Mouse (Mus musculus): ENCODE measurements around the gene Rab31.

DNA sequence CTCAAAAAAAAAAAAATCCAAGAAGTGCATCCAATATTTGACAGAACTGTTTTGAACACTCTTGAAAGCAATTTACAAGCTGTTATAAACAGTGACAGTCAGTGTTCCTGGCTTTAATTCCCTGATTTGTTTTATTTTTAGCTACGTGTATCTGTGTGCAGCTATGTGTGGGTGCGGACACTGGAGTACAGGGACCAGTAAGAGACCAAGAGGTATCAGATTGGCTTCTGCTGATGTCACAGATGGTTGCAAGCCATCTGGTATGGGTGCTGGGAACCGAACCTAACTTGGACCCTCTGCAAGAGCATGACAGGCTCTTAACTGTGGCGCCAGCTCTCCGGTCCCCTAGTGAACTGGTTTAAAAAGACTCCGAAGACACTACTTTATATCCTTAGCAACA is 19.4 kb downstream of the Rab31 start:
- no peak for TF ChIP-seq CTCF (IDR thresholded peaks at IDR 0.05; ENCODE audit: control insufficient read depth, insufficient read depth, insufficient replicate concordance, low read depth, low read length)
- TF ChIP-seq POLR2A (IDR thresholded peaks at IDR 0.05; ENCODE audit: control insufficient read depth, low read depth, low read length), result no peak
